Comparison of ENCODE assay signal across 12 mouse cellular contexts in genomic region chr3:26002367-26002766, GRCm38 (mm10).
DNase-seq lines count a peak whose midpoint lies in the region; ATAC-seq and TF ChIP-seq lines count a peak whose summit lies in the region.
"Had no signal": no experiment of that assay in that cellular context is flagged by ENCODE, and none has a peak within 500 bp of the region (broad histone marks: within the 10 kb centered on the region; RNA-seq: fewer than 3 reads in every experiment).

No protein-coding gene starts in this region.

- H3K4me2 ChIP-seq in hindbrain, embryonic 11.5 days (replicated peaks; ENCODE audit: low read depth, low read length), result no peak overlapping the region
- H3K4me2 ChIP-seq in midbrain, embryonic 14.5 days (ENCODE audit: low read length), result no peak overlapping the region
- H3K4me2 ChIP-seq in midbrain, embryonic 16.5 days (ENCODE audit: low read length), result no peak overlapping the region
- H3K4me2 ChIP-seq: neural tube, embryonic 13.5 days had no signal

- 42% methylated on average over 2 of the region's 2 CpGs for WGBS in hindbrain, embryonic 11.5 days
- WGBS in hindbrain, embryonic 10.5 days, result 33% methylated on average over 2 of the region's 2 CpGs
- 18% methylated on average over 2 of the region's 2 CpGs for WGBS in midbrain, embryonic 14.5 days
- 10% methylated on average over 2 of the region's 2 CpGs for WGBS in midbrain, embryonic 16.5 days

- peak; percentile 40; the same call in 1 of the 2 replicates for TF ChIP-seq CTCF in brain, embryonic 14.5 days (IDR thresholded peaks at IDR 0.05; ENCODE audit: borderline replicate concordance, extremely low read depth, insufficient read depth, insufficient read length)

- no peaks in the 10 kb centered on the region for H3K4me1 ChIP-seq in hindbrain, embryonic 11.5 days (replicated peaks; ENCODE audit: control insufficient read depth, insufficient read depth, low read length)
- no peaks in the 10 kb centered on the region for H3K4me1 ChIP-seq in hindbrain, embryonic 10.5 days (replicated peaks)
- H3K4me1 ChIP-seq in midbrain, embryonic 14.5 days (ENCODE audit: control insufficient read depth, insufficient read depth, low read length), result peaks cover 5% of the 10 kb centered on the region; the same call in 1 of the 2 replicates
- peaks cover 5% of the 10 kb centered on the region for H3K4me1 ChIP-seq in midbrain, embryonic 16.5 days (ENCODE audit: control insufficient read depth, insufficient read depth, low read length)
- H3K4me1 ChIP-seq: neural tube, embryonic 13.5 days had no signal

- ATAC-seq in hindbrain, embryonic 11.5 days (ENCODE audit: low FRiP score), result no peak
- no peak for ATAC-seq in midbrain, embryonic 14.5 days (ENCODE audit: low FRiP score, low TSS enrichment)
- ATAC-seq in midbrain, embryonic 16.5 days, result no peak
- no peak for ATAC-seq in erythroblast, adult 5-6 weeks (replicated peaks; ENCODE audit: low FRiP score, poor library complexity, severe bottlenecking)

- H3K9ac ChIP-seq in hindbrain, embryonic 11.5 days (ENCODE audit: low read depth, low read length), result no peak overlapping the region
- H3K9ac ChIP-seq in midbrain, embryonic 14.5 days (replicated peaks; ENCODE audit: low read length), result no peak overlapping the region
- no peak overlapping the region for H3K9ac ChIP-seq in midbrain, embryonic 16.5 days (ENCODE audit: low read depth, low read length)
- H3K9ac ChIP-seq: neural tube, embryonic 13.5 days had no signal

- no peaks in the 10 kb centered on the region for H3K27me3 ChIP-seq in hindbrain, embryonic 11.5 days (ENCODE audit: control insufficient read depth, insufficient read depth, low read length)
- H3K27me3 ChIP-seq in hindbrain, embryonic 10.5 days (ENCODE audit: insufficient read depth, poor library complexity, severe bottlenecking), result no peaks in the 10 kb centered on the region
- no peaks in the 10 kb centered on the region for H3K27me3 ChIP-seq in midbrain, embryonic 14.5 days (ENCODE audit: control insufficient read depth, insufficient read depth, low read length)
- no peaks in the 10 kb centered on the region for H3K27me3 ChIP-seq in midbrain, embryonic 16.5 days (ENCODE audit: control insufficient read depth, insufficient read depth, low read depth, low read length)
- H3K27me3 ChIP-seq: neural tube, embryonic 13.5 days had no signal

- H3K27ac ChIP-seq in hindbrain, embryonic 11.5 days (ENCODE audit: low read depth, low read length), result no peak overlapping the region
- no peak overlapping the region for H3K27ac ChIP-seq in hindbrain, embryonic 10.5 days
- no peak overlapping the region for H3K27ac ChIP-seq in midbrain, embryonic 14.5 days (replicated peaks; ENCODE audit: low read depth, low read length)
- no peak overlapping the region for H3K27ac ChIP-seq in midbrain, embryonic 16.5 days (ENCODE audit: low read length)
- H3K27ac ChIP-seq: neural tube, embryonic 13.5 days had no signal

- H3K9me3 ChIP-seq in hindbrain, embryonic 11.5 days (ENCODE audit: control insufficient read depth, low read length), result no peaks in the 10 kb centered on the region
- no peaks in the 10 kb centered on the region for H3K9me3 ChIP-seq in hindbrain, embryonic 10.5 days
- no peaks in the 10 kb centered on the region for H3K9me3 ChIP-seq in midbrain, embryonic 14.5 days (ENCODE audit: control insufficient read depth, low read length)
- H3K9me3 ChIP-seq in midbrain, embryonic 16.5 days (replicated peaks; ENCODE audit: control insufficient read depth, low read length, poor library complexity, severe bottlenecking), result no peaks in the 10 kb centered on the region
- H3K9me3 ChIP-seq: G1E; neural tube, embryonic 13.5 days had no signal

- no peaks in the 10 kb centered on the region for H3K36me3 ChIP-seq in hindbrain, embryonic 11.5 days (ENCODE audit: control insufficient read depth, insufficient read depth, low read length)
- no peaks in the 10 kb centered on the region for H3K36me3 ChIP-seq in hindbrain, embryonic 10.5 days
- H3K36me3 ChIP-seq in midbrain, embryonic 14.5 days (ENCODE audit: control insufficient read depth, insufficient read depth, low read length), result no peaks in the 10 kb centered on the region
- no peaks in the 10 kb centered on the region for H3K36me3 ChIP-seq in midbrain, embryonic 16.5 days (ENCODE audit: control insufficient read depth, insufficient read depth, low read length)
- H3K36me3 ChIP-seq: G1E; neural tube, embryonic 13.5 days had no signal

- H3K4me3 ChIP-seq in hindbrain, embryonic 11.5 days (ENCODE audit: low read depth, low read length), result no peak overlapping the region
- H3K4me3 ChIP-seq in hindbrain, embryonic 10.5 days, result no peak overlapping the region
- H3K4me3 ChIP-seq in midbrain, embryonic 14.5 days (replicated peaks; ENCODE audit: low read depth, low read length), result no peak overlapping the region
- H3K4me3 ChIP-seq in midbrain, embryonic 16.5 days (ENCODE audit: low read depth, low read length), result no peak overlapping the region
- H3K4me3 ChIP-seq: neural tube, embryonic 13.5 days had no signal

- DNase-seq in hindbrain, embryonic 11.5 days (ENCODE audit: low spot score), result peak; percentile 16
- DNase-seq in hindbrain, embryonic 10.5 days (ENCODE audit: low spot score), result no peak
- peak; percentile 72 for DNase-seq in midbrain, embryonic 14.5 days
- peak; percentile 77 for DNase-seq in brain, embryonic 14.5 days (ENCODE audit: low read depth)
- DNase-seq in retina, embryonic 14.5 days (ENCODE audit: low spot score), result peak; percentile 40
- DNase-seq in thymus, postnatal 36 days, result no peak
- DNase-seq: adrenal gland, postnatal 25 days; kidney, postnatal 25 days had no signal

- no peak for TF ChIP-seq POLR2A in brain, embryonic 14.5 days (IDR thresholded peaks at IDR 0.05; ENCODE audit: borderline replicate concordance, extremely low read depth, insufficient read depth, insufficient read length, poor library complexity, severe bottlenecking)

Comparison
In these comparisons a context has a peak if more than half of its experiments do, and no peak if none do; other contexts are left out.
1. DNase-seq: peak in hindbrain, embryonic 11.5 days (single experiment), midbrain, embryonic 14.5 days (single experiment), brain, embryonic 14.5 days (single experiment) and retina, embryonic 14.5 days (single experiment); none in hindbrain, embryonic 10.5 days (single experiment) and thymus, postnatal 36 days (0 of 2).